Mouse (Mus musculus) thymus, postnatal 10 days (tissue): ENCODE measurements around the gene Cs.
"Not testable (repeated sequence)": the region's sequence is repeated elsewhere in the genome, so short reads cannot be mapped to it uniquely, and the experiment has no call there.

ENCODE experiments used
- DNase-seq, 2 experiments: peaks; one replicate each; pipeline ENCODE4 v3.0.0; 2021; ENCODE audit warnings: low spot score in 2 of 2

The Cs gene

GRCm38 (mm10) chr10:128332358-128333249, 4.9 kb upstream of the Cs start:
- DNase-seq, result not testable (repeated sequence)

GRCm38 (mm10) chr10:128335582-128335981, 2.0 kb upstream of the Cs start:
- peak; percentile 71 to 88 for DNase-seq

GRCm38 (mm10) chr10:128336195-128336594, 1.3 kb upstream of the Cs start:
- DNase-seq, result no peak

GRCm38 (mm10) chr10:128336597-128336996, 937 bp upstream of the Cs start:
- DNase-seq, result no peak

- DNase-seq, result no peak
These were observed 881 bp downstream of the Cs start for GRCm38 (mm10) chr10:128338415-128338814.

- DNase-seq, result no peak
These were observed 1.4 kb downstream of the Cs start for GRCm38 (mm10) chr10:128338948-128339347.

GRCm38 (mm10) chr10:128340257-128340656, 2.7 kb downstream of the Cs start:
- DNase-seq, result no peak

- DNase-seq, result no peak
These were observed 5.9 kb downstream of the Cs start for GRCm38 (mm10) chr10:128343436-128343835.

- peak; percentile 68 to 71 for DNase-seq
These were observed 7.2 kb downstream of the Cs start for GRCm38 (mm10) chr10:128344568-128345275.

- no peak for DNase-seq
These were observed 10.0 kb downstream of the Cs start for GRCm38 (mm10) chr10:128347541-128347940.

GRCm38 (mm10) chr10:128358796-128359195, 21.3 kb downstream of the Cs start:
- DNase-seq, result peak in 1 of 2 experiments; percentile 73

GRCm38 (mm10) chr10:128359226-128359625, 21.7 kb downstream of the Cs start:
- no peak for DNase-seq

- no peak for DNase-seq
These were observed 24.3 kb downstream of the Cs start for GRCm38 (mm10) chr10:128361836-128362235.

- peak in 1 of 2 experiments; percentile 48 for DNase-seq
These were observed 25.0 kb downstream of the Cs start for GRCm38 (mm10) chr10:128362568-128362967.

GRCm38 (mm10) chr10:128367899-128368401, 30.4 kb downstream of the Cs start:
- DNase-seq, result no peak

- peak; percentile 85 to 87 for DNase-seq
These were observed 31.1 kb downstream of the Cs start, which contains the start of gene Coq10a for GRCm38 (mm10) chr10:128368402-128369217. Gene Coq10a (minus strand): TSS chr10:128368997.

- no peak for DNase-seq
These were observed 31.6 kb downstream of the Cs start for GRCm38 (mm10) chr10:128369218-128369543.

- DNase-seq, result no peak
These were observed 32.1 kb downstream of the Cs start for GRCm38 (mm10) chr10:128369599-128369998.

GRCm38 (mm10) chr10:128370021-128370420, 32.5 kb downstream of the Cs start:
- no peak for DNase-seq

GRCm38 (mm10) chr10:128370601-128371000, 33.1 kb downstream of the Cs start:
- no peak for DNase-seq

- DNase-seq, result no peak
These were observed 34.6 kb downstream of the Cs start for GRCm38 (mm10) chr10:128372142-128372541.
